Mouse (Mus musculus): ENCODE measurements around the gene Gli1. TPM values are rescaled to one million over a fixed set of nuclear protein-coding genes. Genes with fewer than 3 reads are reported as not detected.

Gli1 gene
- total and polyA plus RNA-seq, 3 experiments = 0.10 to 0.42 TPM; not detected in 1

DNA sequence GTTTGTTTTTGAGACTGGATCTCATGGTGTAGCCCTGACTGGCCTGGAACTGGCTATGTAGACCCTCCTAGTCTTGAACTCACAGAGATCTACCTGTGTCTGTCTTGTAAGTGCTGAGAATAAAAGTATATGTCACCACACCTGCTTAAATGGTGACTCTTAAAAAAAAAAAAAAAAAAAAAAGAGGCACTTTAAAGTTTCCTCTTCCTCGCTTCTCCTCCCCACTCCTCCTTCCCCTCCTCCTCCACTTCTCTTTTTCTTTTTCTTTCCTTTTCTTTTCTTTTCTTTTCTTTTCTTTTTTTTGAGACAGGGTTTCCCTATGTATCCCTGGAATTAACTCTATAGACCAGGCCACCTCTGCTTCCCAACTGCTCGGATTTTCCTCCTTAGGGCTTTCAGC, 29.2 kb upstream of the Gli1 start:
- no peaks in the 10 kb centered on the region for H3K79me2 ChIP-seq (replicated peaks; ENCODE audit: control insufficient read depth, extremely low read depth, insufficient read depth, poor library complexity, severe bottlenecking)
- no peak overlapping the region for H3K4me3 ChIP-seq (replicated peaks in 1 of 3; ENCODE audit: low read depth in 2 of 3, low read length in 2 of 3, poor library complexity in 1 of 3)
- no peak overlapping the region for H3K27ac ChIP-seq (ENCODE audit: insufficient read depth, low read depth)
- H3K4me1 ChIP-seq (ENCODE audit: control insufficient read depth in 1 of 2, insufficient read depth in 2 of 2) = peaks cover 0 to 3% of the 10 kb centered on the region in 2 experiments; a peak in 1 of 4 replicates
- H3K36me3 ChIP-seq (replicated peaks in 1 of 2; ENCODE audit: control insufficient read depth in 1 of 2, insufficient read depth in 1 of 2, low read length in 1 of 2) = no peaks in the 10 kb centered on the region
- peaks cover 2% of the 10 kb centered on the region for H3K9me3 ChIP-seq (replicated peaks; ENCODE audit: low read length)
- H3K9ac ChIP-seq (ENCODE audit: insufficient read depth, low read depth) = no peak overlapping the region
- dilution Hi-C loops (cut with MboI; ENCODE audit: extremely low pct_ligation_motif_present, extremely low pct_unique_long_range_greater_than_20kb, low sequenced_read_pairs) = no loop called here
- no peaks in the 10 kb centered on the region for H3K27me3 ChIP-seq (replicated peaks)
- TF ChIP-seq MXI1 (IDR thresholded peaks at IDR 0.05; ENCODE audit: low read depth, low read length) = no peak
- TF ChIP-seq ZNF384 (IDR thresholded peaks at IDR 0.05; ENCODE audit: low read depth, low read length) = peak; percentile 50; the same call in 1 of the 2 replicates
- DNase-seq (ENCODE audit: extremely low read depth) = no peak
- in situ Hi-C loops (cut with MboI; ENCODE audit: low pct_ligation_motif_present, low pct_unique_long_range_greater_than_20kb, low sequenced_read_pairs) = no loop called here
- no peak overlapping the region for H3K4me2 ChIP-seq (ENCODE audit: insufficient read depth, low read depth, poor library complexity, severe bottlenecking)

DNA sequence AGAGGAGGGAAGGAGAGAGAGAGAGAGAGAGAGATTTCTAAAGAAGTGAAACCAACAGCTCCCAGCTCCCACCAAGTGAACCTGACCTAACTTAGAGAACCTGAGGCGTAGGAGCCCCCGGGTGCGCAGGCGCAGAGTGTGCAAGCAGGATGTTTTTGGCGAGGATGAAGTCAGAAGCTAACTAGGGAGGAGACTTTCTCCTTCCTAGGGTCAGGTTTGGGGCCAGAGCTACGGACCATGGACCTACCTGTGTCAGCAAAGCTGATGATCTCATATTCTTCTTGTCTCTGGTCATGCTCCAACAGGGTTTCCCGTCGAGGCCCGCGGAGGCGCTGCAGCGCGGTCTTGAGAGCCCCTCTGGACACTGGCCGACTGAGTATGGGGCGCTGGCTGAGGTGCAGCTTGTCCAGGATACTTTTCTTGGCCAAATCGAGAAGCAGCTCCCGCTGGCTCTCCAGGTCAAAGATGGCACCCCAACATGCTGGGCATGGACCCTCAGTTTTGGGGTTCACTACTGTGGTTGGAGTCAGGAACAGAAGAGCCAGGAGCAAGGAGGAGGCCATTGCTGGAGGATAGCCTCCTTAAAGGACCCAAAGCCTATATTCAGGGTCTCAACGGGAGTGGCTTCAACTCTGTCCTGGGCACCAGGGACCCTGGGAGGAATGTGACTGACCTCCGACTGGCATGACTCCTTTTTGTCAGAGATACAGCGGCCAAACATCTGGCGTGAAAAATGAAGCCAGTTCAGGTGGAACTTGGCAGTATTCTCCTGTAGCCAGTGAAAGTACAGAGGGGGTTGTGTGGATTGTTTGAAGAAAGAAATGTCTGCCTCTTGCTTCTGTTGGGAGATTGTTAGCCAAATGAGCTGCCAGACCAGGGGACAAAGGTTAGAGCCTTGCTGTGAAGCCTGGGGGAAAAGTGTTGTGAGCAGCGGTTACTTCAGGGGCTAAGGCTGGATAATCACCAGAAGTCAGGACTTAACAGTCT, 28.4 kb upstream of the Gli1 start, which contains the start of gene Inhbc:
TSS of gene Inhbc (minus strand) at position 598 of the 987 bp plus-strand sequence.
- dilution Hi-C loops (cut with MboI; ENCODE audit: extremely low pct_ligation_motif_present, extremely low pct_unique_long_range_greater_than_20kb, low sequenced_read_pairs) = no loop called here
- DNase-seq (ENCODE audit: extremely low read depth) = no peak
- no peak within 1 kb of the TSS for H3K9ac ChIP-seq (ENCODE audit: insufficient read depth, low read depth)
- H3K9me3 ChIP-seq (replicated peaks; ENCODE audit: low read length) = no peaks in the 10 kb centered on the region
- peaks cover 0 to 9% of the 10 kb centered on the region in 2 experiments; a peak in 2 of 4 replicates for H3K4me1 ChIP-seq (ENCODE audit: control insufficient read depth in 1 of 2, insufficient read depth in 2 of 2)
- no peaks in the 10 kb centered on the region for H3K79me2 ChIP-seq (replicated peaks; ENCODE audit: control insufficient read depth, extremely low read depth, insufficient read depth, poor library complexity, severe bottlenecking)
- H3K36me3 ChIP-seq (replicated peaks in 1 of 2; ENCODE audit: control insufficient read depth in 1 of 2, insufficient read depth in 1 of 2, low read length in 1 of 2) = no peaks in the 10 kb centered on the region
- H3K4me3 ChIP-seq (replicated peaks in 1 of 3; ENCODE audit: low read depth in 2 of 3, low read length in 2 of 3, poor library complexity in 1 of 3) = no peak within 1 kb of the TSS
- 0 out of 2 replicates have a peak within 1 kb of the TSS, but pooled peaks have one; percentile 15 for H3K4me2 ChIP-seq (ENCODE audit: insufficient read depth, low read depth, poor library complexity, severe bottlenecking)
- H3K27ac ChIP-seq (ENCODE audit: insufficient read depth, low read depth) = no peak within 1 kb of the TSS
- in situ Hi-C loops (cut with MboI; ENCODE audit: low pct_ligation_motif_present, low pct_unique_long_range_greater_than_20kb, low sequenced_read_pairs) = no loop called here
- H3K27me3 ChIP-seq (replicated peaks) = no peaks in the 10 kb centered on the region
- no peak for TF ChIP-seq KAT2A (IDR thresholded peaks at IDR 0.05; ENCODE audit: insufficient replicate concordance, low read length)
- TF ChIP-seq SIN3A (IDR thresholded peaks at IDR 0.05; ENCODE audit: low read length) = no peak
- TF ChIP-seq ZC3H11A (IDR thresholded peaks at IDR 0.05; ENCODE audit: low read depth, low read length) = no peak
- no peak for TF ChIP-seq ZKSCAN1 (IDR thresholded peaks at IDR 0.05; ENCODE audit: borderline replicate concordance, low read depth, low read length)
- TF ChIP-seq ZNF384 (IDR thresholded peaks at IDR 0.05; ENCODE audit: low read depth, low read length) = no peak

DNA sequence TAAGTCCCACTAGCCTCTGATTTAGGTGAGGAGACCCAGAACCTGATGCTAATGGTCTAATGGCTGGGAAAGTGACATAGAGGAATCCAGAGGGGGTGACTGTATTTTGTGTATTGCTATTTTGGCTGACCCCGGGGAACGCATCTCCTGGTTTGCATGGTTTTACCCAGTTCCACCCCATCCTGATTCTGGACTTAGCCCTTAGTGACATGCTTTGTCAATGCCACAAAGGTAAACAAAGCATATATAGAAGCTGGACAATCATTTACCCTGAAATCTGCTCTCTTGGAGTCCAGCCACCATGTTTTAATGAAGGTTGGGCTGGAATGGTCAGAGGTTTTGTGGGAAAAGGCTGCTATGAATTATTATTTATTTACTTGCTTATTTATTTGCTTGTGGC, 26.5 kb upstream of the Gli1 start:
- H3K4me1 ChIP-seq (ENCODE audit: control insufficient read depth in 1 of 2, insufficient read depth in 2 of 2) = peaks cover 0 to 9% of the 10 kb centered on the region in 2 experiments; a peak in 2 of 4 replicates
- TF ChIP-seq MXI1 (IDR thresholded peaks at IDR 0.05; ENCODE audit: low read depth, low read length) (no peak), TCF12 (IDR thresholded peaks at IDR 0.05; ENCODE audit: low read depth, low read length) (no peak), POLR2A (IDR thresholded peaks at IDR 0.05; ENCODE audit: low read depth, low read length) (no peak), SMC3 (IDR thresholded peaks at IDR 0.05; ENCODE audit: low read depth, low read length) (no peak), E2F4 (IDR thresholded peaks at IDR 0.05; ENCODE audit: insufficient replicate concordance, low read depth, low read length) (no peak), JUND (conservative IDR thresholded peaks at IDR 0.05; ENCODE audit: low read depth, low read length) (no peak), USF2 (conservative IDR thresholded peaks at IDR 0.05; ENCODE audit: low read depth, low read length) (no peak), POLR2AphosphoS2 (IDR thresholded peaks at IDR 0.05; ENCODE audit: low read depth, low read length) (no peak), CHD2 (IDR thresholded peaks at IDR 0.05; ENCODE audit: low read length) (no peak), JUN (IDR thresholded peaks at IDR 0.05; ENCODE audit: insufficient read depth, low read depth, low read length) (no peak), ETS1 (conservative IDR thresholded peaks at IDR 0.05; ENCODE audit: low read depth, low read length) (no peak), MAZ (IDR thresholded peaks at IDR 0.05; ENCODE audit: low read depth, low read length) (no peak), EP300 (IDR thresholded peaks at IDR 0.05; ENCODE audit: low read length) (no peak)
- no peak overlapping the region for H3K4me3 ChIP-seq (replicated peaks in 1 of 3; ENCODE audit: low read depth in 2 of 3, low read length in 2 of 3, poor library complexity in 1 of 3)
- in situ Hi-C loops (cut with MboI; ENCODE audit: low pct_ligation_motif_present, low pct_unique_long_range_greater_than_20kb, low sequenced_read_pairs) (no loop called here), dilution Hi-C loops (cut with MboI; ENCODE audit: extremely low pct_ligation_motif_present, extremely low pct_unique_long_range_greater_than_20kb, low sequenced_read_pairs) (no loop called here)
- DNase-seq (ENCODE audit: extremely low read depth) = no peak
- no peaks in the 10 kb centered on the region for H3K36me3 ChIP-seq (replicated peaks in 1 of 2; ENCODE audit: control insufficient read depth in 1 of 2, insufficient read depth in 1 of 2, low read length in 1 of 2)
- H3K79me2 ChIP-seq (replicated peaks; ENCODE audit: control insufficient read depth, extremely low read depth, insufficient read depth, poor library complexity, severe bottlenecking) = no peaks in the 10 kb centered on the region
- H3K27ac ChIP-seq (ENCODE audit: insufficient read depth, low read depth) = no peak overlapping the region
- H3K27me3 ChIP-seq (replicated peaks) = no peaks in the 10 kb centered on the region
- H3K9ac ChIP-seq (ENCODE audit: insufficient read depth, low read depth) = no peak overlapping the region
- H3K4me2 ChIP-seq (ENCODE audit: insufficient read depth, low read depth, poor library complexity, severe bottlenecking) = no peak overlapping the region
- H3K9me3 ChIP-seq (replicated peaks; ENCODE audit: low read length) = no peaks in the 10 kb centered on the region
